Mouse (Mus musculus): ENCODE results near the gene Gm21834. TPM values are rescaled to one million over a fixed set of nuclear protein-coding genes. Genes with fewer than 3 reads are reported as not detected.

Gene Gm21834
- not detected for total RNA-seq (2021)

DNA sequence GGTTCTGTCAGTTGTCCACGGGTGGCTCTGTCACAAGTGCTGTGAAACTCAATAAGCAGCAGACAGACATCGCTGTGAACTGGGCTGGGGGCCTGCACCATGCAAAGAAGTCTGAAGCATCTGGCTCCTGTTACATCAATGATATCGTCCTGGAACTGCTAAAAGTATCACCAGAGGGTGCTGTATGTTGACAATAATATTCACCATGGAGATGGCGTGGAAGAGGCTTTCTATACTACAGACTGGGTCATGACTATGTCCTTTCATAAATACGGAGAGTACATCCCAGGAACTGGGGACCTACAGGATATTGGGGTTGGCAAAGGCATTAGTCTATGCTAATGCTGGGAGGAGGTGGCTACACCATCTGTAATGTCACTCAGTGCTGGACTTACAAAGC is at the start of gene Gm21834:
Gm21834 (minus strand) TSS at position 101 of the 400 bp plus-strand sequence.
- intact Hi-C loops (cut with DNase I) = no loop called here
- DNase-seq = no peak

DNA sequence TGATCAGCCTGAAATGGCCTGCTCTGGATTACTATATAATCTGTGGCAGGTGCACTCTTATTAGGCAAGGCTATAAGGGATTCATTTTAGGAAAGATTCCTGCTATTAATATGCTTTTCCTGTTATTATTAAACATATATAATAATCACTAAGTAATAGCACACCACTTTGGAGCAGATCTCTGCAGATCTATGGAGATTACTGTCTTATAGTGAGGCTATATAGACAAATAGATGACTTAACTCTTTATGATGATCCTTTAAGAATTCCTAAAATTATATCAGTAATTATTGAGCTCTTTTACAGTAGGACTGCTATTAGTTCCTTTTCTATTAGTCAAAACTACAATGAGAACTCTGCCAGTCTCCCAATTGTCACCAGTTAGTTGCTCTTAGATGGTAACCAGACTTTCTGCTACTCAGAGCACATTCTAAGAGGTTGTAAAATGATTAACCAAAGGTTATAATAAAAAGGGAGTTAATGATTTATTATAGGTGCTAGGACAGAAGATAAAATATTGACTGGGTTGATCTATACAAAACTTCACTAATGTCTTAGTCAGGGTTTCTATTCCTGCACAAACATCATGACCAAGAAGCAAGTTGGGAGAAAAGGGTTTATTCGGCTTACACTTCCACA is 46.3 kb upstream of the Gm21834 start:
- no peak for DNase-seq

DNA sequence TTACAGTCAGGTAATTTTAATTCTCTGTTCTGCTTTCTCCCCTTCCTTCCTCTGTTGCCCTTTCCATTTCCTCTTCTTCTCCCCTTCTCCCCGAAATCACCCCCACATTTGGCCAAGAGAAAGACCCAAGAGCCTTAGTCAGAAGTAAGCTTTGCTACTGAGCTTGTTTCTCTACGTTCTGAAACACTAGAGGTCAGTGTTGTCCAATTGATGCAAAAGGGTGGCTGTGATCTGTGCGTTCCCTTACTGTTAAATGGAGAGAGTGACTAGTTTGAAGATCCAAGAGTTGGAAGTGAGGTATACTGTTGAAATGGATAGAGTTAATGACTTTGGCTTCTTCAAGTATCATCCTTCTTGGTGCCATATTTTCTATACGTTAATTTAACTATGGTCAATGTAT is 28.9 kb upstream of the Gm21834 start:
- DNase-seq = no peak
- intact Hi-C loops (cut with DNase I) = loop anchor here (5.0 kb wide), 1 partner anchor 1141 kb away; no protein-coding TSS in a partner anchor

More for the DNA sequence above, 46.3 kb upstream of the Gm21834 start:
- intact Hi-C loops (cut with DNase I) = no loop called here

DNA sequence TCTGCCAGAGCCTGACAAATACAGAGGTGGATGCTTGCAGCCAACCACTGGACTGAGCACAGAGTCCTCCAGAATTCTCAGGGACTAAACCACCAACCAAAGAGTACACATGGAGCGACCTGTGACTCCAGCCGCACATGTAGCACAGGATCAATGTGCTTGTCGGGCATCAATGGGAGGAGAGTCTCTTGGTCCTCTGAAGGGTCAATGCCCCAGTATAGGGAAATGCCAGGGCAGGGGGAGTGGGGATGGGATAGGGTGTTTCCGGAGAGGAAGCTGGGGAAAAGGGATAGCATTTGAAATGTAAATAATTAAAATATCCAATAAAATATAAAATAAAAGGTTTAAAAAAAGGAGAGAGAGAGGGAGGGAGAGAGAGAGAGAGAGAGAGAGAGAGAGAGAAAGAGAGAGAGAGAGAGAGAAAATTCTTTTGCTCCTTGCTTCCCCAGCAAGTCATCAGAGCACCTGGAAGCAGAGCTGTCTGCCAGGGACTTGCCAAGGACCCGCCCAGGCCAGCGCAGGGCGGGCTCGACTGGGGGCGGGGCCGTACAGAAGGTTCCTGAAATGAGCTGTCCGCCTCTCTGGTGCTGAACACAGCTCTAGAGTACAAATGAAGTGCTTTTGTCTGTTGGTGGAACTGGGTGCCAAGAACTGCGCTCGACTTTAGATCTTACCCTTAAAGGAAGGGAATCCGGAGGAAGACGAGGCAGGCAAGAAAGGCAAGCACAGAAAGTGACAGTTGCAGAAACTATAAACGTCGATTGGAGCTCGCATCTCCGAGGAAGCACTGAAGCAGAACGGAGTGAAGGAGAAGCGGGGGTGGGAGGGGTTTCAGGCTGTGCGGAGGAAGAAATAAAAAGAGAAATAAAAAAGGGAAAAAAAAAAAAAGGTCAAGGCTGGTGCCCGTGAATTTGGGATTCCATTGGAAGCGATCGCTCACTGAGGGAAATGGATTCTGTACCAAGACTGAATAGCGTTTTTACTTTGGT is 26.9 kb upstream of the Gm21834 start, which contains the start of gene Cntnap5c:
Cntnap5c (plus strand) TSS at position 949 of the 989 bp plus-strand sequence.
- intact Hi-C loops (cut with DNase I) = no loop called here
- DNase-seq = peak; percentile 10 to 12

DNA sequence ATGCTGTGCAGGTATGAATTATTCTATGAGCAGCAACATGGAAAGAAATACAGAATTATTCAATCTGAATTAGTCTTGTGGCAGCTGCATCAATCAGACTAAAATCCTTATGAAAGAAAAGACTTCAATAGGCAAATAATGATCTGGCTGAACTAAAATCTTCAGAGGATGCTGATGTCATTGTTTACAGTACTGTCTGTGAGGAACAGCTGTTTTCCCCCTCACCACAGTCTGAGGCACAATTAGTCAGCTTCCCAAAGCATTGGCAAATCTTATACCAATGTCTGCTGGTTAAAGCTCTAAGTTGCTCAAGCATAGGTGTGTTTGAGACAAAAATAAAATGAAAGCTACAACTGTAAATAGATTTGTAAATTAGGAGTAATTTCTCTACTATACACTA is 25.3 kb upstream of the Gm21834 start:
- no peak for DNase-seq
- intact Hi-C loops (cut with DNase I) = no loop called here

DNA sequence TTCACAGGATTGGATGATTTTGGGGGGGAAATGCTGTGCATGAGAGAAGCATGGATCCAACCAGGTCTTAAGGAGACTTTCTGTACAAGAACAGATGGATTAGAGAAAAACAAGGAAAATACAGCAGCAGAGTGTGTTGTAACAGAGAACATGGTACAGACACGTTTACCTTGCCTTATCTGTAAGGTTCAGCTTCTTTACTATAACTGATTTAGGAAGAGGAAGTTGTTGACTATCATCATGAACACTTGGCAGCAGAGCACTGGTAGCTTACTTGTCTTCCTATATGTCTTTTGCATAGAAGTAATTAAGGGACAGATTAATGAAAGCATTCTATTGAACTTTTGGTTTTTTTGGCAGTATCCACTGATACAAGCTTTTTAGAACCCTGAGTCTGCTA is 16.0 kb upstream of the Gm21834 start:
- intact Hi-C loops (cut with DNase I) = no loop called here
- no peak for DNase-seq

DNA sequence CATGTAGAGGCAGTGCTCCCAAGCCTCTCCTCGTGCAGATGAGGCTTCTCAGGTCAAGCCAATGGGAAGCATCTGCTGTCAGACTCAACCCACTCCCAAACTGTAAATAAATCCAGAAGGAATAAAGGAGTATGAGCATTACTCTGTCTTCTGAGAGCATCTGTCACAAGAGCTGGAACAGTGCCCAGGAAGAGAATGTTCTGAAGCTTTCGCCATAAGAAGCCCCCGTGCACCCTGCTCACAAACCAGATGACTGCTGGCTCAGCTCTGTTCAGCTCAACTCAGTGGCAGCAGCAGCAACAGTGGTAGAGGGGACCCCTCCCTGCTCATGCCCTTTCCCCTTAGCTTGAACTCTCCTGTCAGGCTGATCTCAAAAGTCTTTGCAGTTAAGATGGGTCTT is 47.2 kb downstream of the Gm21834 start:
- intact Hi-C loops (cut with DNase I) = no loop called here
- no peak for DNase-seq

Other genes starting within 250 kb of the Gm21834 start
- gene Vmn2r120, start 196.7 kb downstream of the Gm21834 start, total RNA-seq (2021) = under 1 TPM in 1 of 2 experiments, not detected in 1; 0.02 TPM
- not detected for gene Cntnap5c, start 27.4 kb upstream of the Gm21834 start, total RNA-seq (2021)

Data from heart, postnatal 10 days (tissue).